Mouse (Mus musculus) NIH3T3 (cell line): ENCODE data around the gene Paics.

Source experiments
- DNase-seq: peaks from one replicate; pipeline ENCODE4 v3.0.0-alpha.2; 2012; ENCODE audit warnings: low read depth

Paics gene

DNA sequence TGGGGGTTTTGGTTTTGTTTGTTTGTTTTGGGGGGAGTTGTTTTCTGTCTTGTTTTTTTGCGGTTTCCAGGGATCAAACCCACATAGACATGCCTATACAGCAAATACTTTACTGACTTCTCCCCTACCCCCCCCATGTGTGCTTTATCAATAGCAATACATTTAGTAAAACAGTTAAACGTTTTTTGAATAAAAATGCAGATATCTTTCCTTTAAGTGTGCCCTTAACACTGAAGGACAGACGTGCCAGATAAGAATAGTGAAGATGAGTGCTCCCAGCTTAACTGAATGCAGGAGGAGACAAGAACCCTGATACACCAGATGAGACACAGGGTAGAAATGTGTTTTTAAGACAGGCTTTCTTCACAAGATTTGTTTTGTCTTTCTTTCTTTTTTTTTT lies 60.0 kb downstream of the Paics start:
- no peak for DNase-seq

DNA sequence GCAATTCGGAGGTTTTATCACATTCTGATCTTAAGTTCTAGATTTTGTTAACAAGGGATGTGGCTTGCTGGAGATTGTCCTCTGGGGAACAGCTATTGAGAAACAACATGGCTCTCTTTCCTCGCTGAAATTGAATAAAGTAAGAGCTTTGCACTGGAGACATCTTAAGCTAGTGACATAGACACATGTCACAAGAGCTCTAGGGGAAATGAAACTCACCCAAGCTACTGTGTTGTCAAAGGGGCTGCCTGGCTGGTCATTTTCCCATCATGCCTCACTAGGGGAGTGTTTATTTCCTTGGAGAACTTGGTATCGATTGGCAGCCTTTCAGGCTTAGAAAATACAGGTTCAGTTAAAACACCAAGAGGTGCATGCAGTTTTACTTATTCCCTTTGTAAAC lies 62.1 kb downstream of the Paics start:
- DNase-seq: no peak

GRCm38 (mm10) chr5:77015544-77016482 lies 64.7 kb downstream of the Paics start, which contains the start of gene Thegl:
Thegl (plus strand) TSS chr5:77016023.
- no peak for DNase-seq
